Mouse (Mus musculus) ES-E14 (cell line): ENCODE measurements around the gene Gpr22. TPM values are rescaled to one million over a fixed set of nuclear protein-coding genes. Genes with fewer than 3 reads are reported as not detected.
A peak's percentile ranks its signal among the peaks of the same experiment; 100 is the strongest.

ENCODE experiments used
- DNase-seq: peaks from one replicate; pipeline ENCODE4 v3.0.0-alpha.2; 2013; ENCODE audit warnings: low read depth, low spot score
- H3K27ac ChIP-seq: 2 replicates; pipeline ENCODE4 v1.5.1; 2012; ENCODE audit warnings: low read depth, mild to moderate bottlenecking, low read length, moderate library complexity, mixed read lengths; ENCODE audit not compliant: poor library complexity, insufficient read depth, severe bottlenecking
- H3K36me3 ChIP-seq: 2 replicates; pipeline ENCODE4 v1.6.1; 2012; ENCODE audit warnings: mild to moderate bottlenecking, low read length, moderate library complexity, mixed read lengths; ENCODE audit not compliant: control insufficient read depth, poor library complexity, insufficient read depth, severe bottlenecking
- H3K4me1 ChIP-seq, 2 experiments: fragments of 150-350 bp in 1 of 2; sonication (generic) in 1 of 2; 2 replicates each; pipeline ENCODE4 v1.6.1; 2012; ENCODE audit warnings: low read length in 2 of 2, mild to moderate bottlenecking in 1 of 2, mixed read lengths in 1 of 2; ENCODE audit not compliant: control insufficient read depth in 2 of 2, insufficient read depth in 2 of 2, poor library complexity in 1 of 2
- H3K4me3 ChIP-seq, 2 experiments: fragments of 150-350 bp in 1 of 2; sonication (generic) in 1 of 2; 2 replicates each; pipeline ENCODE4 v1.5.1; 2012; ENCODE audit warnings: low read length in 2 of 2, low read depth in 1 of 2, mild to moderate bottlenecking in 1 of 2, mixed read lengths in 1 of 2; ENCODE audit not compliant: insufficient read depth in 1 of 2, poor library complexity in 1 of 2, severe bottlenecking in 1 of 2
- H3K9ac ChIP-seq: 2 replicates; pipeline ENCODE4 v1.6.1; 2012; ENCODE audit warnings: low read depth, mild to moderate bottlenecking, low read length, mixed read lengths; ENCODE audit not compliant: poor library complexity, insufficient read depth, severe bottlenecking
- H3K9me3 ChIP-seq: fragments of 150-350 bp; sonication (generic); 2 replicates; pipeline ENCODE4 v1.6.1; 2012; ENCODE audit warnings: low read depth, mild to moderate bottlenecking, low read length; ENCODE audit not compliant: control insufficient read depth, insufficient read depth
- CHD2 ChIP-seq: IDR thresholded peaks from 2 replicates; pipeline ENCODE4 v1.6.1; 2014; ENCODE audit warnings: mild to moderate bottlenecking, low read depth, low read length, inconsistent platforms
- HCFC1 ChIP-seq: IDR thresholded peaks from 2 replicates; pipeline ENCODE4 v1.6.1; 2012; ENCODE audit warnings: low read length, inconsistent platforms, borderline replicate concordance; ENCODE audit not compliant: insufficient read depth
- MAFK ChIP-seq: IDR thresholded peaks from 2 replicates; pipeline ENCODE4 v1.6.1; 2014; ENCODE audit warnings: mild to moderate bottlenecking, low read depth, low read length, inconsistent platforms; ENCODE audit not compliant: insufficient read depth
- ZC3H11A ChIP-seq: IDR thresholded peaks from 2 replicates; pipeline ENCODE4 v1.6.1; 2012; ENCODE audit warnings: low read depth, mild to moderate bottlenecking, inconsistent platforms, low read length, borderline replicate concordance
- ZNF384 ChIP-seq: IDR thresholded peaks from 2 replicates; pipeline ENCODE4 v1.6.1; 2012; ENCODE audit warnings: low read depth, low read length, inconsistent platforms
- in situ Hi-C, 2 experiments: fragments of 600-800 bp; cut with MboI; formaldehyde crosslinking; loops; one replicate each; pipeline ENCODE4 v1.15.1; 2025; ENCODE audit warnings: low sequenced_read_pairs in 2 of 2, inconsistent platforms in 1 of 2; ENCODE audit not compliant: unreplicated experiment in 2 of 2
- total RNA-seq: library from RNA; depleted of rRNA; stranded (reverse); fragments of 300-350 nt; gene quantifications from 2 replicates; pipeline ENCODE4 v1.2.3, GENCODE M21; 2012

Gpr22 gene
- total RNA-seq, 1 experiment: 0.22 TPM

DNA sequence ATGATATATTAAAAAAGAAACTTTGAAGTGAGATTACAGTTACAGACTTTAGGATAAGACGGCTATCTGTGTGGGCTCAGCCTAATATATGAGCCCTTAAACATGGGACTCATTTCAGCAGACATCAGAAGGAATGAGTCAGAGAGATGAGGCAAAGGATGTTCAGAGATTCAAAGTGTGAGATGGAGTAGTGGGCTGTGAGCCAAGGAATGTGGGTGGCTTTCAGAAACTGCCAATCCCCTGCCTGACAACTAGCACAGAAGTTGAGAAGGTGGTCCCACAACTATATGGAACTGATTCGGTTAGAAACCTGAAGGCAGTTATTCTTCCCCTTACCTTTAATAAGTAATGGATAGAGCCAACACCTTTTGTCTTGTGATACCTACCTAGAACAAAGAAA lies 20.9 kb upstream of the Gpr22 start:
- in situ Hi-C loops: no loop called here
- H3K4me3 ChIP-seq: no peak overlapping the region

GRCm38 (mm10) chr12:31730126-31730525 lies 16.4 kb upstream of the Gpr22 start:
- TF ChIP-seq ZC3H11A: no peak
- no peak for TF ChIP-seq HCFC1
- TF ChIP-seq MAFK: no peak
- no peak for TF ChIP-seq CHD2
- no peak for TF ChIP-seq ZNF384
- no peak overlapping the region for H3K4me3 ChIP-seq
- in situ Hi-C loops: no loop called here
- peaks cover 2 to 8% of the 10 kb centered on the region in 2 experiments; a peak in 3 of 4 replicates for H3K4me1 ChIP-seq
- H3K36me3 ChIP-seq: no peaks in the 10 kb centered on the region
- H3K9ac ChIP-seq: no peak overlapping the region
- H3K9me3 ChIP-seq: no peaks in the 10 kb centered on the region
- no peak overlapping the region for H3K27ac ChIP-seq
- DNase-seq: no peak

More for the DNA sequence above, 20.9 kb upstream of the Gpr22 start:
- Histone ChIP-seq H3K9me3 (no peaks in the 10 kb centered on the region), H3K27ac (no peak overlapping the region), H3K9ac (no peak overlapping the region), H3K36me3 (no peaks in the 10 kb centered on the region), H3K4me1 (no peaks in the 10 kb centered on the region; a peak in 2 of 4 replicates)
- TF ChIP-seq CHD2 (no peak), MAFK (no peak), ZC3H11A (no peak), HCFC1 (no peak), ZNF384 (no peak)
- DNase-seq: no peak

DNA sequence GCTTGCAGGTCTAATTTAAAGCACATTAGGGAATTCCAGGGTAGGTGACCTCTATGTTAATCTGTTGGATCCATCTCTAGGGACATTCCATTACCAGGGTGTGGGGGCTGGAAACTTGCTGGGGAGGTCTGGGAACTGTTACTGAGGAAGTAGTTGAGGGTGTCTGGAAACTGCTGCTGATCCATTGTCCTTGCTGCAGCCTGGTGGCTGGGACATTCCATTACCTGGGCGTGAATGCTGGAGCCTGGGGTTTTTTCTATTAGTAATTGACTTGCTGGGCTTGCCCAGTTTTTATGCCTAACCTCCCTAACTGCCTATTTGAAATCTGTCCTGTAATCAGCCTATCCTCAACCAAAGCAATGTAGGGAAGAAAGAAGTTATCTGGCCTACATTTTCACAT lies 13.0 kb upstream of the Gpr22 start:
- H3K9me3 ChIP-seq: no peaks in the 10 kb centered on the region
- H3K9ac ChIP-seq: no peak overlapping the region
- peaks cover 2 to 8% of the 10 kb centered on the region in 2 experiments; a peak in 3 of 4 replicates for H3K4me1 ChIP-seq
- H3K4me3 ChIP-seq: no peak overlapping the region
- no peaks in the 10 kb centered on the region for H3K36me3 ChIP-seq
- in situ Hi-C loops: no loop called here
- TF ChIP-seq HCFC1: no peak
- TF ChIP-seq ZNF384: peak; percentile 73
- peak; percentile 34 for DNase-seq
- peak overlapping the region; percentile 64; the same call in 1 of the 2 replicates for H3K27ac ChIP-seq

DNA sequence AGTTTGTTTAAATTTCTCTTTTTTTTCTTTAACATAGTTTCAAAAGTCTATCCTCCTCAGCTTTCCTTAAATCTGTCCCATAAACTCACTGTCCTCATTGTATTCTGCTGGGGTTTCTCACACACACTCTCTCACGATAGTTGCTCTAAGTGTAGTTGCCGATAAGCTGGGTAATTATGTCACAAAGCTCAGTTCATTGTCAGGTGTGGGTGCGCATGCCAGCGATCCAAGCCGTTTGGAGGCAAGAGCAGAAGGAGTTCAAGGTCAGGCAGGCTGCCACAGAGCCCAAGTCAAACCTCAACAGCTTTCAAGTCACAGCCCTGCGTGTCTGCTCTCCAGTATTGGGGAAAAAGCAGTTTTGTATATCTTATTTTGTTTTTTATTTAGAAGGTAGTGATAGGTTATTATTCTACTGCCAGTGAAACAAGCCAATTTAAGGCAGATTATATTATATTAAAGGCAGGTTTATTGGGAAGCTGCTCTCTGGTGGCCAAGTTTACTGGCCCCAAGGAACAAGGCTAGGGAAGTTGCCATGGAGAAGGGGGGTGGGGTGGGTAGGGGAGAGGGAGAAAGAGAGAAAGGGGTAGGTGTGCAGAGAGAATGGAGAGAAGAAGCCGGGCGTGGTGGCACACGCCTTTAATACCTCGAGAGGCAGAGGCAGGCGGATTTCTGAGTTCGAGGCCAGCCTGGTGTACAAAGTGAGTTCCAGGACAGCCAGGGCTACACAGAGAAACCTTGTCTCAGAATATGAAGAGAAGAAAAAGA lies 11.9 kb upstream of the Gpr22 start:
- in situ Hi-C loops: no loop called here

More for the DNA sequence above, 11.9 kb upstream of the Gpr22 start:
- no peak overlapping the region for H3K9ac ChIP-seq
- TF ChIP-seq CHD2: no peak
- no peak for TF ChIP-seq HCFC1
- no peaks in the 10 kb centered on the region for H3K36me3 ChIP-seq
- H3K27ac ChIP-seq: peak overlapping the region; percentile 79
- no peak overlapping the region for H3K4me3 ChIP-seq
- peaks cover 2 to 8% of the 10 kb centered on the region in 2 experiments; a peak in 3 of 4 replicates for H3K4me1 ChIP-seq
- peak; percentile 22 for DNase-seq
- no peaks in the 10 kb centered on the region for H3K9me3 ChIP-seq
